Mouse (Mus musculus) MEL (cell line): ENCODE data around the gene Dnajb14. TPM values are rescaled to one million over a fixed set of nuclear protein-coding genes. Genes with fewer than 3 reads are reported as not detected.
A peak's percentile ranks its signal among the peaks of the same experiment; 100 is the strongest.

ENCODE experiments used
- DNase-seq: peaks from one replicate; pipeline ENCODE4 v3.0.0; 2011; ENCODE audit warnings: low read depth, low spot score
- H3K27ac ChIP-seq: 2 replicates; pipeline ENCODE4 v1.5.1; 2012; ENCODE audit warnings: low read depth, mild to moderate bottlenecking, control low read depth, low read length, moderate library complexity; ENCODE audit not compliant: control insufficient read depth
- H3K27me3 ChIP-seq, 2 experiments: fragments of 150-350 bp in 1 of 2; sonication (generic) in 1 of 2; 2 replicates each; pipeline ENCODE4 v1.6.1; 2012; ENCODE audit warnings: low read length in 2 of 2, mild to moderate bottlenecking in 2 of 2, improper control_type of control experiment in 1 of 2, moderate library complexity in 1 of 2; ENCODE audit not compliant: insufficient read depth in 2 of 2, control insufficient read depth in 1 of 2
- H3K36me3 ChIP-seq, 2 experiments: 2 replicates each; pipeline ENCODE4 v1.6.1; 2012 to 2014; ENCODE audit warnings: low read length in 2 of 2, improper control_type of control experiment in 1 of 2, inconsistent platforms in 1 of 2, mild to moderate bottlenecking in 1 of 2; ENCODE audit not compliant: insufficient read depth in 2 of 2, control insufficient read depth in 1 of 2
- H3K4me1 ChIP-seq, 2 experiments: fragments of 150-350 bp in 1 of 2; sonication (generic) in 1 of 2; 2 replicates each; pipeline ENCODE4 v1.6.1; 2012; ENCODE audit warnings: low read length in 2 of 2, improper control_type of control experiment in 1 of 2, mild to moderate bottlenecking in 1 of 2; ENCODE audit not compliant: insufficient read depth in 2 of 2, control insufficient read depth in 1 of 2
- H3K4me3 ChIP-seq, 2 experiments: fragments of 150-350 bp in 1 of 2; sonication (generic) in 1 of 2; 2 replicates each; pipeline ENCODE4 v1.5.1; 2012; ENCODE audit warnings: low read depth in 2 of 2, low read length in 2 of 2, mild to moderate bottlenecking in 2 of 2, moderate library complexity in 2 of 2, control low read depth in 1 of 2, improper control_type of control experiment in 1 of 2; ENCODE audit not compliant: control insufficient read depth in 1 of 2, insufficient read depth in 1 of 2
- H3K79me2 ChIP-seq: 2 replicates; pipeline ENCODE4 v1.6.1; 2012; ENCODE audit warnings: mild to moderate bottlenecking, low read length, moderate library complexity; ENCODE audit not compliant: control insufficient read depth, poor library complexity, insufficient read depth
- H3K9ac ChIP-seq: 2 replicates; pipeline ENCODE4 v1.6.1; 2012; ENCODE audit warnings: low read depth, mild to moderate bottlenecking, control low read depth, low read length, moderate library complexity; ENCODE audit not compliant: control insufficient read depth, poor library complexity, severe bottlenecking
- H3K9me3 ChIP-seq: fragments of 150-350 bp; sonication (generic); replicated peaks from 2 replicates; pipeline ENCODE4 v1.6.1; 2012; ENCODE audit warnings: mild to moderate bottlenecking, low read length, improper control_type of control experiment, moderate library complexity; ENCODE audit not compliant: insufficient read depth
- CHD2 ChIP-seq: IDR thresholded peaks from 2 replicates; pipeline ENCODE4 v1.6.1; 2011; ENCODE audit warnings: low read length, improper control_type of control experiment
- CTCF ChIP-seq, 3 experiments: IDR thresholded peaks in 2 of 3; conservative IDR thresholded peaks in 1 of 3; 2 replicates each; pipeline ENCODE4 v1.5.1; 2011 to 2012; ENCODE audit warnings: low read length in 3 of 3, low read depth in 2 of 3, mild to moderate bottlenecking in 2 of 3, improper control_type of control experiment in 1 of 3, inconsistent platforms in 1 of 3, mixed read lengths in 1 of 3, moderate library complexity in 1 of 3; ENCODE audit not compliant: control insufficient read depth in 1 of 3, insufficient read depth in 1 of 3, poor library complexity in 1 of 3, severe bottlenecking in 1 of 3
- ELF1 ChIP-seq: IDR thresholded peaks from 2 replicates; pipeline ENCODE4 v1.6.1; 2014; ENCODE audit warnings: low read depth, mild to moderate bottlenecking, inconsistent platforms, low read length, improper control_type of control experiment, moderate library complexity
- ETS1 ChIP-seq: IDR thresholded peaks from 2 replicates; pipeline ENCODE4 v1.6.1; 2012; ENCODE audit warnings: low read depth, mild to moderate bottlenecking, inconsistent platforms, low read length, improper control_type of control experiment, moderate library complexity
- GABPA ChIP-seq: IDR thresholded peaks from 2 replicates; pipeline ENCODE4 v1.6.1; 2012; ENCODE audit warnings: low read depth, mild to moderate bottlenecking, inconsistent platforms, low read length, improper control_type of control experiment, moderate library complexity
- KAT2A ChIP-seq: conservative IDR thresholded peaks from 2 replicates; pipeline ENCODE4 v1.6.1; 2012; ENCODE audit warnings: low read depth, low read length, improper control_type of control experiment, inconsistent platforms
- MAFK ChIP-seq: IDR thresholded peaks from 2 replicates; pipeline ENCODE4 v1.6.1; 2011; ENCODE audit warnings: low read depth, mild to moderate bottlenecking, low read length, improper control_type of control experiment, borderline replicate concordance
- MAZ ChIP-seq: IDR thresholded peaks from 2 replicates; pipeline ENCODE4 v1.6.1; 2012; ENCODE audit warnings: low read depth, mild to moderate bottlenecking, inconsistent platforms, low read length, improper control_type of control experiment
- MXI1 ChIP-seq: IDR thresholded peaks from 2 replicates; pipeline ENCODE4 v1.6.1; 2011; ENCODE audit warnings: mild to moderate bottlenecking, low read depth, low read length, improper control_type of control experiment
- MYC ChIP-seq: IDR thresholded peaks from 2 replicates; pipeline ENCODE4 v1.6.1; 2011; ENCODE audit warnings: low read depth, mild to moderate bottlenecking, low read length, improper control_type of control experiment, moderate library complexity
- NRF1 ChIP-seq: IDR thresholded peaks from 2 replicates; pipeline ENCODE4 v1.6.1; 2014; ENCODE audit warnings: low read depth, mild to moderate bottlenecking, inconsistent platforms, low read length, improper control_type of control experiment, moderate library complexity; ENCODE audit not compliant: poor library complexity, insufficient read depth, severe bottlenecking
- POLR2A ChIP-seq, 2 experiments: IDR thresholded peaks; 2 replicates each; pipeline ENCODE4 v1.6.1; 2011 to 2012; ENCODE audit warnings: low read length in 2 of 2, mild to moderate bottlenecking in 2 of 2, control low read depth in 1 of 2, improper control_type of control experiment in 1 of 2, low read depth in 1 of 2, moderate library complexity in 1 of 2; ENCODE audit not compliant: control insufficient read depth in 1 of 2, insufficient read depth in 1 of 2, poor library complexity in 1 of 2
- POLR2AphosphoS5 ChIP-seq: IDR thresholded peaks from 2 replicates; pipeline ENCODE4 v1.6.1; 2012; ENCODE audit warnings: low read depth, borderline replicate concordance, mild to moderate bottlenecking, inconsistent platforms, low read length, moderate library complexity, mixed read lengths
- RCOR1 ChIP-seq: IDR thresholded peaks from 2 replicates; pipeline ENCODE4 v1.6.1; 2012; ENCODE audit warnings: low read depth, mild to moderate bottlenecking, inconsistent platforms, low read length, improper control_type of control experiment
- SIN3A ChIP-seq: IDR thresholded peaks from 2 replicates; pipeline ENCODE4 v1.6.1; 2012; ENCODE audit warnings: low read length, improper control_type of control experiment, inconsistent platforms
- SMC3 ChIP-seq: IDR thresholded peaks from 2 replicates; pipeline ENCODE4 v1.6.1; 2011; ENCODE audit warnings: low read depth, low read length, improper control_type of control experiment
- TCF12 ChIP-seq: IDR thresholded peaks from 2 replicates; pipeline ENCODE4 v1.6.1; 2014; ENCODE audit warnings: low read depth, mild to moderate bottlenecking, inconsistent platforms, low read length, improper control_type of control experiment, moderate library complexity
- ZC3H11A ChIP-seq: IDR thresholded peaks from 2 replicates; pipeline ENCODE4 v1.6.1; 2012; ENCODE audit warnings: low read depth, mild to moderate bottlenecking, inconsistent platforms, low read length, improper control_type of control experiment
- polyA plus RNA-seq, 2 experiments: library from polyadenylated mRNA; stranded (reverse) in 1 of 2; unstranded in 1 of 2; fragments of >175 nt in 1 of 2; fragments of >200 nt in 1 of 2; gene quantifications; 2 replicates each; pipeline versions ENCODE4 v1.2.1 to v1.2.4; 2012; ENCODE audit warnings: low replicate concordance in 2 of 2, low read depth in 1 of 2; ENCODE audit not compliant: insufficient read length in 2 of 2, insufficient read depth in 1 of 2, missing spikeins in 1 of 2
- total RNA-seq: library from RNA; depleted of rRNA; stranded (reverse); fragments of 300-350 nt; gene quantifications from 2 replicates; pipeline ENCODE4 v1.2.3, GENCODE M21; 2012

The Dnajb14 gene
- total and polyA plus RNA-seq, 3 experiments: 4.2 to 6.1 TPM; not detected in 1

DNA sequence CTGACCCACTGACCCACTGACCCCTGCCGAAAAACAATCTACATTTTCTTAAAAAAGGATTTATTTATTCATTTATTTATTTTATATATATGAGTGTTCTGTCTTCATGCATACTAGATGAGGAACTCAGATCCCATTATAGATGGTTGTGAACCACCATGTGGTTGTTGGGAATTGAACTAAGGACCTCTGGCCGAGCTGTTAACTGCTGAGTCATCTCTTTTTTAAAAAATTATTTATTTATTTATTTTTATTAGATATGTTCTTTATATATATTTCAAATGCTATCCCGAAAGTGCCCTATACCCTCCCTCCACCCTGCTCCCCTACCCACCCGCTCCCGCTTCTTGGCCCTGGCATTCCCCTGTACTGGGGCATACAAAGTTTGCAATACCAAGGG is 13.6 kb downstream of the Dnajb14 start:
- no peaks in the 10 kb centered on the region for H3K27me3 ChIP-seq

DNA sequence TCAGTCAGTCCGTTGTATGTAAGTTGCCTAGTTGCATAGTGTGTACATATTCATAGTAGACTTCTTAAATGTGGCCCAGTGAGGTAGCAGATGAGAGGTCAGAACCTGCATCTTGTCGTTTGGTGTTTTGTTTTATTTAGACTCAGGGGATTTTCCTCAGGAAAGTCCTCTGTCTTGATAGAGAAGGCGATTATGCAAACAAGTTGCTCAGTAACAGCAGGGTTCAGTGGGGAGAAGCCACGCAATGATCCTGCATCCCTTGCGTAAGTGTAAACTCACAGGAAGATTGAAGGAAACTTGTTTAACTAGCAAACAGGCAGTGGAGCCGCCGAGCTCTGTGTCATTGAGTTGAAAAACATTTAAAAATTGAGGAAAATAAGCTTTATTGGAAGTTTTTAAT is 20.5 kb downstream of the Dnajb14 start:
- peaks cover 2 to 3% of the 10 kb centered on the region in 2 experiments for H3K36me3 ChIP-seq
- no peak for DNase-seq
- H3K27me3 ChIP-seq: no peaks in the 10 kb centered on the region
- TF ChIP-seq RCOR1: no peak
- TF ChIP-seq MAZ: no peak
- TF ChIP-seq ELF1: no peak
- no peak overlapping the region for H3K9ac ChIP-seq
- no peaks in the 10 kb centered on the region for H3K9me3 ChIP-seq
- H3K4me3 ChIP-seq: no peak overlapping the region
- peaks cover 3% of the 10 kb centered on the region in 2 experiments; a peak in 3 of 4 replicates for H3K4me1 ChIP-seq
- H3K79me2 ChIP-seq: no peaks in the 10 kb centered on the region
- no peak overlapping the region for H3K27ac ChIP-seq

More for the DNA sequence above, 13.6 kb downstream of the Dnajb14 start:
- peaks cover 0 to 2% of the 10 kb centered on the region in 2 experiments for H3K36me3 ChIP-seq
- no peaks in the 10 kb centered on the region for H3K9me3 ChIP-seq
- no peak overlapping the region for H3K4me3 ChIP-seq
- no peak overlapping the region for H3K9ac ChIP-seq
- peaks cover 4 to 6% of the 10 kb centered on the region in 2 experiments; a peak in 3 of 4 replicates for H3K4me1 ChIP-seq
- no peak overlapping the region for H3K27ac ChIP-seq
- DNase-seq: no peak
- no peak for TF ChIP-seq POLR2A (IDR thresholded peaks at IDR 0.05; ENCODE audit: control insufficient read depth in 1 of 2, insufficient read depth in 1 of 2, low read depth in 1 of 2, low read length in 2 of 2, poor library complexity in 1 of 2)
- TF ChIP-seq MAFK: peak; percentile 59; the same call in 1 of the 2 replicates
- H3K79me2 ChIP-seq: no peaks in the 10 kb centered on the region

DNA sequence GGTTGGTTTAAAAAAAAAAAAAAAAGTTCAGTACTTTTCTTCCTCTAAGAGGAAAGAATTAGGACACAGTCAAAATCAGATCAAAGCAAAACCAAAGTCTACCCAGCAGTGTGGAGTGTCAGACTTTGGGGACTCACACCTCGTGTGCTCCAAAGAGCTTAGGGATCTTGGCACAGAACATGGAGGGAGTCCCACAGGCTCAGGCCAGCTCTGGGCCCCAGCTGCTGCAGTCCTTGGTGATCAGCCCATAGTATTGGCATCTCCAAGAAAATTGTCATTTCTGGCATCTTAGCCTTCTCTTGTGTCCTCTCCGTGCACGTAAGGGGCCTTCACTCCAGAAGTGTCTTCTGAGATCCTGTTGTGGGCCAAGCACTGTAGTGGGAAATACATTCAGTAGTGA is 23.6 kb downstream of the Dnajb14 start:
- Histone ChIP-seq H3K79me2 (no peaks in the 10 kb centered on the region), H3K9me3 (no peaks in the 10 kb centered on the region), H3K4me3 (no peak overlapping the region), H3K36me3 (peaks cover 2 to 3% of the 10 kb centered on the region in 2 experiments), H3K4me1 (peaks cover 3 to 5% of the 10 kb centered on the region in 2 experiments; a peak in 3 of 4 replicates), H3K27ac (no peak overlapping the region), H3K27me3 (no peaks in the 10 kb centered on the region), H3K9ac (no peak overlapping the region)
- no peak for DNase-seq
- TF ChIP-seq NRF1 (no peak), ETS1 (no peak), RCOR1 (no peak), CHD2 (no peak), KAT2A (no peak), ZC3H11A (no peak), TCF12 (no peak), SMC3 (no peak), CTCF (IDR thresholded peaks at IDR 0.05 in 2 of 3, conservative IDR thresholded peaks at IDR 0.05 in 1 of 3; ENCODE audit: control insufficient read depth in 1 of 3, insufficient read depth in 1 of 3, low read depth in 2 of 3, low read length in 3 of 3, poor library complexity in 1 of 3, severe bottlenecking in 1 of 3) (no peak), GABPA (no peak), MXI1 (no peak), SIN3A (no peak), POLR2AphosphoS5 (no peak), MYC (no peak)
